Mouse (Mus musculus) embryonic fibroblast, embryonic 13.5 days (primary cell): ENCODE measurements around the gene Cox17.

ENCODE experiments used
- CTCF ChIP-seq: IDR thresholded peaks from 2 replicates; pipeline ENCODE4 v1.5.1; 2011; ENCODE audit warnings: mild to moderate bottlenecking, control low read depth, low read length, moderate library complexity, borderline replicate concordance; ENCODE audit not compliant: insufficient read depth
- POLR2A ChIP-seq: IDR thresholded peaks from 2 replicates; pipeline ENCODE4 v1.6.1; 2011; ENCODE audit warnings: low read depth, mild to moderate bottlenecking, control low read depth, low read length, moderate library complexity

DNA sequence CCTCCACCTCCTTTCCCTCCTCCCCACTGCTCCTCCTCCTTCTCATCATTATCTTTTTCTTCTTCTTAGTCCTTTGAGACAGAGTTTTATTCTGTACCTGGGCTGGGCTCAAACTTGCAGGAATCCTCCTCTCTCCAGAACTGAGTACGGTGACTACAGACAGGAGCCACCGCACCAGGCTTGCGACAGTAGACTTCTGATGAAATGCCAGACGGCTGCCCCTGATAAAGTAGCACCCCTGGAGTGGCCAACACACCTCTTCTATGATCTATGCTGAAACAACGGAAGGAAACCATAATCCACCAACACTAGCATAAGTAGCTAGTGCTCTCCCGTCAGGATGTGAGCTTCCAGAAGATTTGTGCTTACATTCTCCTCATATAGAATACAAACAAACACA lies 40.6 kb downstream of the Cox17 start:
- TF ChIP-seq POLR2A (no peak), CTCF (no peak)
